Mouse (Mus musculus): ENCODE measurements around the gene Tgfb1. TPM values are rescaled to one million over a fixed set of nuclear protein-coding genes. Genes with fewer than 3 reads are reported as not detected.

Gene Tgfb1
- total RNA-seq (2021), result 1 to 10 TPM; 7.0 to 8.6 TPM

- peak in 1 of 2 experiments; percentile 47 for DNase-seq (ENCODE audit: extremely low spot score in 1 of 2, low spot score in 1 of 2)
These were observed at the start of gene Tgfb1 for GRCm38 (mm10) chr7:25686680-25687531. Gene Tgfb1 (plus strand): TSS chr7:25687002.

GRCm38 (mm10) chr7:25637099-25637498 lies 49.7 kb upstream of the Tgfb1 start:
- DNase-seq (ENCODE audit: extremely low spot score in 1 of 2, low spot score in 1 of 2), result no peak

GRCm38 (mm10) chr7:25639754-25640153 lies 47.0 kb upstream of the Tgfb1 start:
- no peak for DNase-seq (ENCODE audit: extremely low spot score in 1 of 2, low spot score in 1 of 2)

- no peak for DNase-seq (ENCODE audit: extremely low spot score in 1 of 2, low spot score in 1 of 2)
These were observed 42.7 kb upstream of the Tgfb1 start for GRCm38 (mm10) chr7:25644136-25644535.

- DNase-seq (ENCODE audit: extremely low spot score in 1 of 2, low spot score in 1 of 2), result no peak
These were observed 42.2 kb upstream of the Tgfb1 start for GRCm38 (mm10) chr7:25644631-25645030.

GRCm38 (mm10) chr7:25645074-25645473 lies 41.7 kb upstream of the Tgfb1 start:
- DNase-seq (ENCODE audit: extremely low spot score in 1 of 2, low spot score in 1 of 2), result no peak

GRCm38 (mm10) chr7:25647574-25648123 lies 39.2 kb upstream of the Tgfb1 start:
- no peak for DNase-seq (ENCODE audit: extremely low spot score in 1 of 2, low spot score in 1 of 2)

GRCm38 (mm10) chr7:25649839-25650238 lies 37.0 kb upstream of the Tgfb1 start:
- no peak for DNase-seq (ENCODE audit: extremely low spot score in 1 of 2, low spot score in 1 of 2)

GRCm38 (mm10) chr7:25651281-25651680 lies 35.5 kb upstream of the Tgfb1 start:
- no peak for DNase-seq (ENCODE audit: extremely low spot score in 1 of 2, low spot score in 1 of 2)

GRCm38 (mm10) chr7:25652244-25652759 lies 34.5 kb upstream of the Tgfb1 start:
- DNase-seq (ENCODE audit: extremely low spot score in 1 of 2, low spot score in 1 of 2), result no peak

GRCm38 (mm10) chr7:25655601-25656428 lies 31.0 kb upstream of the Tgfb1 start:
- no peak for DNase-seq (ENCODE audit: extremely low spot score in 1 of 2, low spot score in 1 of 2)

GRCm38 (mm10) chr7:25657785-25658184 lies 29.0 kb upstream of the Tgfb1 start:
- no peak for DNase-seq (ENCODE audit: extremely low spot score in 1 of 2, low spot score in 1 of 2)

GRCm38 (mm10) chr7:25658657-25659472 lies 27.9 kb upstream of the Tgfb1 start, which contains the start of the genes Bckdha and Exosc5:
Gene Bckdha (minus strand): TSS chr7:25658981.
Gene Exosc5 (plus strand): TSS chr7:25659164.
- peak; percentile 90 to 93 for DNase-seq (ENCODE audit: extremely low spot score in 1 of 2, low spot score in 1 of 2)

- DNase-seq (ENCODE audit: extremely low spot score in 1 of 2, low spot score in 1 of 2), result no peak
These were observed 20.4 kb upstream of the Tgfb1 start for GRCm38 (mm10) chr7:25666381-25666780.

GRCm38 (mm10) chr7:25669158-25669557 lies 17.6 kb upstream of the Tgfb1 start:
- DNase-seq (ENCODE audit: extremely low spot score in 1 of 2, low spot score in 1 of 2), result no peak

- no peak for DNase-seq (ENCODE audit: extremely low spot score in 1 of 2, low spot score in 1 of 2)
These were observed 17.2 kb upstream of the Tgfb1 start for GRCm38 (mm10) chr7:25669631-25670030.

- DNase-seq (ENCODE audit: extremely low spot score in 1 of 2, low spot score in 1 of 2), result no peak
These were observed 16.7 kb upstream of the Tgfb1 start for GRCm38 (mm10) chr7:25670096-25670495.

- no peak for DNase-seq (ENCODE audit: extremely low spot score in 1 of 2, low spot score in 1 of 2)
These were observed 15.1 kb upstream of the Tgfb1 start for GRCm38 (mm10) chr7:25671686-25672085.

- DNase-seq (ENCODE audit: extremely low spot score in 1 of 2, low spot score in 1 of 2), result no peak
These were observed 14.4 kb upstream of the Tgfb1 start for GRCm38 (mm10) chr7:25672442-25672841.

GRCm38 (mm10) chr7:25674297-25674696 lies 12.5 kb upstream of the Tgfb1 start:
- no peak for DNase-seq (ENCODE audit: extremely low spot score in 1 of 2, low spot score in 1 of 2)
